Mouse (Mus musculus) small intestine, adult 2 months (tissue): ENCODE results near the gene 1190002N15Rik. TPM values are rescaled to one million over a fixed set of nuclear protein-coding genes. Genes with fewer than 3 reads are reported as not detected.

Experiments used
- H3K27ac ChIP-seq: fragments of 200-500 bp; 2 replicates; pipeline ENCODE4 v1.5.1; 2012; ENCODE audit warnings: low read depth, low read length, control low read depth, inconsistent platforms; ENCODE audit not compliant: insufficient read depth
- H3K27me3 ChIP-seq: fragments of 200-500 bp; 2 replicates; pipeline ENCODE4 v1.6.1; 2012; ENCODE audit warnings: mild to moderate bottlenecking, moderate library complexity, low read length, inconsistent platforms; ENCODE audit not compliant: control insufficient read depth, insufficient read depth
- H3K36me3 ChIP-seq: fragments of 200-500 bp; 2 replicates; pipeline ENCODE4 v1.6.1; 2012; ENCODE audit warnings: mild to moderate bottlenecking, low read length, control low read depth, inconsistent platforms; ENCODE audit not compliant: control insufficient read depth, insufficient read depth
- H3K4me1 ChIP-seq: fragments of 200-500 bp; 2 replicates; pipeline ENCODE4 v1.6.1; 2012; ENCODE audit warnings: low read length, inconsistent platforms, mixed read lengths; ENCODE audit not compliant: control insufficient read depth, insufficient read depth, insufficient read length
- H3K4me3 ChIP-seq: fragments of 200-500 bp; 2 replicates; pipeline ENCODE4 v1.5.1; 2012; ENCODE audit warnings: low read depth, mild to moderate bottlenecking, control low read depth, inconsistent platforms, low read length, moderate library complexity
- CTCF ChIP-seq: fragments of 200-500 bp; IDR thresholded peaks from 2 replicates; pipeline ENCODE4 v1.5.1; 2012; ENCODE audit warnings: low read depth, mild to moderate bottlenecking, control low read depth, inconsistent platforms, low read length, moderate library complexity, mixed read lengths; ENCODE audit not compliant: insufficient replicate concordance, insufficient read length; ENCODE audit errors: extremely low read depth
- POLR2A ChIP-seq: fragments of 200-500 bp; IDR thresholded peaks from 2 replicates; pipeline ENCODE4 v1.6.1; 2012; ENCODE audit warnings: low read depth, mild to moderate bottlenecking, control low read depth, inconsistent platforms, low read length, moderate library complexity
- WGBS: fragments of 180-500 bp; shearing (Covaris S2); methylation state at CpG from one replicate; pipeline ENCODE4 v1.1.7; 2018; 5-methylcytosine and 5-hydroxymethylcytosine counted together
- polyA plus RNA-seq: library from polyadenylated mRNA; depleted of rRNA; stranded (reverse); fragments of >200 nt; gene quantifications from 2 replicates; pipeline ENCODE4 v1.2.3, GENCODE M21; 2012

1190002N15Rik gene
- polyA plus RNA-seq, 1 experiment = 16.0 TPM

DNA sequence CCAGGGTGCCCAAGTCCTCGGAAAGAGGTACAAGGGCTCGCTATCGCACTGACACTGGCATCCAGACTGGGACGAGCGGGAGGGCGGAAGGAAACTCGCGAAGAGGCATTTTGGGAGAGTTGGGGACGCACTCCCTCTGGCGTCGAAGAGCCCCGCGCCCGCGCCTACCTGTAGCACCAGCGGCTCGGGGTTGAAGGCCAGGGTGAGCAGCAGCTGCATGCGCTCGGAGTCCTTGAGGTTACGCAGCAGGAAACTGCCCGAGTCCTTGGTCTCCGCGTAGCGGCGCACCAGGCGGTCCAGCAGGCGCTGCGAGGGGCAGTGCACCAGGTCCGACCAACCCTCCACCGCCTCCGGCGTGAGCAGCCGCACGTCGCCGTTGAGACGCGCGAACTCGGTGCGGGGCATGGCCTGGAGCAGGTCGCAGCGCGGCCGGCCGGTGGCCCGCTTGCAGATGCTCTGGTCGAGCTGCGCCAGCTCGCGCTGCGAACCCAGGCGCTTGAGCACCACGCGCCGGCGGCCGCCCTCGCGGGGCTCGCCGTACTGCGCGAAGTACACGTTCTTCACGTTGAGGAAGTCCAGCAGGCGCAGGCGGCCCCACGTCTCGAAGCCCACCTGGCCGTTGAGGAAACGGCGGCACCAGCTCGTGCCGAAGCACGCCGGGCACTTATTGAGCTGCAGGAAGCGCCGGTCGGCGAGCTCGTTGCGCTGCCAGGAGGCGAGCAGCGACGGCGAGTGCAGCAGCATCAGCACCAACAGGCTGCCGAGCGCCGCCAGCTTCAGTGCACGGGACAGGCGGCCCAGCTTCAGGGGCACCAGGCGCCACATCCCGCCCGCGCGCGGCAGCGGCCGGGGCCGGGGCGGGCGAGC is 597 bp downstream of the 1190002N15Rik start:
- Histone ChIP-seq H3K36me3 (no peaks in the 10 kb centered on the region), H3K4me3 (peak overlapping the region; percentile 74), H3K27me3 (no peaks in the 10 kb centered on the region), H3K4me1 (no peaks in the 10 kb centered on the region), H3K27ac (peak overlapping the region; percentile 47)
- WGBS = under 1% methylated on average over 103 of the region's 103 CpGs
- no peak for TF ChIP-seq POLR2A
- TF ChIP-seq CTCF = no peak

DNA sequence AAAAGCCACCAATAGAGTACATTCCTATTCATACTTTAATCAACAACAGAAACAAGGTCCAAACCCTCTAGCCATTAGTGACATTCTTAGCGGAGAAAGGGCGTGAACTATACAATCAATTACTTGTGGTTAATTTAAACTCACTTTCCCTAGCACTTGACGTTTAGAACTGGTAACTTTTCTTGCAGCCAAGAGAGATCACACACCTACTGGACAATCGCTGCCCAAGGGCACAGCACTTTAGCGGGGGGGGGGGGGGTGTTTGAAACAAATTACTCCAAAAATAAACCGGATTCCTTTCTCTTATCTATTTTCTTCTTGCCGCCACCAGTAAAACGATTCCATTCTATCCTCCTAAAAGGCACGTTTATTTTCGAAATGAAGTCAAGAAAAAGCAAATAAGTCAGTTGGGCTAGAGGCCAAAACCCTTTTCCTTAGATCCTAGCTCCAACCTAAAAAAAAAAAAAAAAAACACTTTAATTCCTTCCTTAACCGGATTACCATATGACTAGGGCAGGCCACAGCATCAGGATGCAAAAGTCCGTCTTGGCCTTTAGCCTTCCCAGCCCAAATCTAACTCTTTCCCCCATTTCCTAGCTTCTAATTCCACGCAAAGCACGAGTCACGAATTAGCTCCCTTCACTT is 1.5 kb downstream of the 1190002N15Rik start:
- Histone ChIP-seq H3K27ac (peak overlapping the region; percentile 47; the same call in 1 of the 2 replicates), H3K36me3 (no peaks in the 10 kb centered on the region), H3K4me3 (peak overlapping the region; percentile 74), H3K27me3 (no peaks in the 10 kb centered on the region), H3K4me1 (no peaks in the 10 kb centered on the region)
- no peak for TF ChIP-seq CTCF
- TF ChIP-seq POLR2A = no peak
- 5% methylated on average over 15 of the region's 15 CpGs for WGBS

DNA sequence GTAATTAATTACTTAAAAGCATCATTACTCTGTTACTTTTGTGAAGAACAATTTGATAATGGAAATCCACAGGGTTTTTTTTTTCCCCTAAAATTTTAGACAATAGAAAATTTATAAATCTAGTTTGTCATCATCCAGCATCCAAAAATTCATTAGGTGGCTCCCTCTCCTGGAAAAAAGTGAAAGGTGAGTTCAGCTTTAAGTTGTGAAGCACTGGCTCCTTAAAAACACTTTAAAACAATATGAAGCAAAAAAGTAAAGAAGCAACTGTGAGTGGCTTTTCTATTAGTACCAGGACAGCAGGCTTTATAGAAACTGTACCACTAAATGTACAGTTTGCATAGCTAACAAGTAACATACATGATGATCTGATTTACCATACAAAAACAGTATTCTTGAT is 3.1 kb downstream of the 1190002N15Rik start:
- H3K4me3 ChIP-seq = no peak overlapping the region
- H3K27ac ChIP-seq = no peak overlapping the region
- H3K36me3 ChIP-seq = no peaks in the 10 kb centered on the region

DNA sequence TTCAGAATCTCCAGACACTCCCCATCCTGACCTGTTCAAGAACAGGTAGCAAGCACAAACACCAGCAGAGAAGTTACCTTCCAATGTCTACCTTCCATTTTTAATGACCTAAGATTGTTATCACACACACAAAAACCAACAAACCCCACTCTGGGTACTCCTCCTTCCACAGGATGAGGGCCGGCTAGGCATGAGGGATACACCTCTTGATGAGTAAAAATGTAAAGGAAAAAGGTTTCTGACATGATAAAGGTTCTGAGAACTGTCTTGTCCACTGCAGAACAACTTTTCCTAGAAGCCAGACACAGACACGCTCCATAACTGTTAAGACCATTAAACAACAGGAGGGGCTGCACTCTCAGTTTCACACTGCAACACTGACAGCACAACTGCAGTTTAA is 3.7 kb downstream of the 1190002N15Rik start:
- 87% methylated on average over 2 of the region's 2 CpGs for WGBS
- Histone ChIP-seq H3K27me3 (no peaks in the 10 kb centered on the region), H3K27ac (no peak overlapping the region), H3K4me1 (no peaks in the 10 kb centered on the region), H3K4me3 (no peak overlapping the region), H3K36me3 (no peaks in the 10 kb centered on the region)
- TF ChIP-seq CTCF = no peak
- no peak for TF ChIP-seq POLR2A

More for the DNA sequence above, 3.1 kb downstream of the 1190002N15Rik start:
- Histone ChIP-seq H3K27me3 (no peaks in the 10 kb centered on the region), H3K4me1 (no peaks in the 10 kb centered on the region)
- TF ChIP-seq CTCF (no peak), POLR2A (no peak)

DNA sequence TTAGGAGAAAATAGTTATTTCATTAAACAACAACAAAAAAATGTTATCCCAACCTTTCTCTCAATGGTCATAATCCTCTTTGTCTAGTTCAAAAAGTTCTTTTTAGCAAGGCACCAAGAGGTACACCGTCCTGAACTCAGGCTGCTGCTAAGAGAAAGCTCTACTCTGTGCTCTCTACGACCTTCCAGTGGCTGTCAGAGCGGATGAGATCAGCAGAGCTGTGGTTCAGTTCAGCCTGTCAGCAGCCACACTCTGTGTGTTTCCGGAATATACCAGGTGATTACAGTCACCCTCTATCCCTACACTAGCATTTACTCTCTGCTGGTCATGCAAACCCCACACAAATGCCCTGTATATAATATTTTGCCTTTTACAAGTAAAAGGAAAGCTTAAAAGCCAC is 4.2 kb downstream of the 1190002N15Rik start:
- 72% methylated on average over 4 of the region's 4 CpGs for WGBS
- TF ChIP-seq CTCF = no peak
- no peak for TF ChIP-seq POLR2A
- no peaks in the 10 kb centered on the region for H3K4me1 ChIP-seq
- H3K36me3 ChIP-seq = no peaks in the 10 kb centered on the region
- H3K27me3 ChIP-seq = no peaks in the 10 kb centered on the region
- no peak overlapping the region for H3K4me3 ChIP-seq
- no peak overlapping the region for H3K27ac ChIP-seq

DNA sequence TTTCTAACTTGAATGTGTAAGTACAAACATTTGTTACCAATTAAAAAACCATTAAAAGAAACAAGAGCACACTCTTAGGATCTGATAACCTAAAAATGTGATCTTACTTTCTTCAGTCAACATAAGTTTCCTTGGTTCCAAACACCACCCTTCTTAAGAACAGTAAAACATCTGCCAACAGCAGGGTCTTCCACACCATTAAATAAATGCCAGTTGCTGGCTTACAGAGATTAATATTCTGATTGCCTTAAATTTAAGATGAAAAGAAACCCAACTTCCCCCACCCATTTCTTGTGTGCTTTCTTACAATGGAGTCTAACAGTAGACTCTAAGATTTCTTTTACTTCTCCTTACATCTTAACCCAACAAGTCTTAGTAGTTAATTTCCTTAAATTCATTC is 7.9 kb downstream of the 1190002N15Rik start:
- Histone ChIP-seq H3K36me3 (no peaks in the 10 kb centered on the region), H3K27me3 (no peaks in the 10 kb centered on the region), H3K4me3 (no peak overlapping the region), H3K27ac (no peak overlapping the region), H3K4me1 (no peaks in the 10 kb centered on the region)
- TF ChIP-seq POLR2A (no peak), CTCF (no peak)

DNA sequence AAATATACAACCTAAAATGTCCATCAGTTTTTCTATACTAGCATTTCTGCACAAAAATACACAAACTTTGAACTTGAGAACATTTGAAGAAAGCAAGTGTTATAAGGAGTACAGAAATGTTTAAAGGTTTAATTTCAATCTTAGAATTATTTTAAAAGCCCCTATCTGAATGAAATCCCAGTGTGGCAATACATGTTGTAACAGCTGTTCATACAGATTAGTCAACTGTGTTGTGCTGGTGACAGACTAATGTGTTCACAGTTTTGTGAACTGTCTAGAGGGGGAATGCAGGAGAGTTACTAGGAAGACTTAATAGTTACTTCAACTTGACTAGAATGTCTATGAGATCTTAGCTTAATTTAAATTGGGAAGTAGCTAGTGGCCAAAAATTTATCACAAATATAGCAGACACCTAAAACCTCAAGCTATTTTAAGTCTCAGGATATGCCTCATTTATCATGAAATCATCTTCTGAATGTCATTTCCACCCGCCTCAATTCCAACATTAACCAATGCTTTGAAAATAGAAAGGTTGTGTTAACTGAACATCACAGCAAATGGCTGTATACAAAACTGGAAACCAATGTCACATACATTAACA is 8.6 kb downstream of the 1190002N15Rik start:
- Histone ChIP-seq H3K36me3 (no peaks in the 10 kb centered on the region), H3K27ac (no peak overlapping the region), H3K4me1 (no peaks in the 10 kb centered on the region), H3K4me3 (no peak overlapping the region), H3K27me3 (no peaks in the 10 kb centered on the region)
- TF ChIP-seq CTCF (no peak), POLR2A (no peak)
- WGBS = 79% methylated on average over 1 of the region's 1 CpGs
